27 mouse cellular contexts compared by ENCODE assay signal in the genomic region with DNA sequence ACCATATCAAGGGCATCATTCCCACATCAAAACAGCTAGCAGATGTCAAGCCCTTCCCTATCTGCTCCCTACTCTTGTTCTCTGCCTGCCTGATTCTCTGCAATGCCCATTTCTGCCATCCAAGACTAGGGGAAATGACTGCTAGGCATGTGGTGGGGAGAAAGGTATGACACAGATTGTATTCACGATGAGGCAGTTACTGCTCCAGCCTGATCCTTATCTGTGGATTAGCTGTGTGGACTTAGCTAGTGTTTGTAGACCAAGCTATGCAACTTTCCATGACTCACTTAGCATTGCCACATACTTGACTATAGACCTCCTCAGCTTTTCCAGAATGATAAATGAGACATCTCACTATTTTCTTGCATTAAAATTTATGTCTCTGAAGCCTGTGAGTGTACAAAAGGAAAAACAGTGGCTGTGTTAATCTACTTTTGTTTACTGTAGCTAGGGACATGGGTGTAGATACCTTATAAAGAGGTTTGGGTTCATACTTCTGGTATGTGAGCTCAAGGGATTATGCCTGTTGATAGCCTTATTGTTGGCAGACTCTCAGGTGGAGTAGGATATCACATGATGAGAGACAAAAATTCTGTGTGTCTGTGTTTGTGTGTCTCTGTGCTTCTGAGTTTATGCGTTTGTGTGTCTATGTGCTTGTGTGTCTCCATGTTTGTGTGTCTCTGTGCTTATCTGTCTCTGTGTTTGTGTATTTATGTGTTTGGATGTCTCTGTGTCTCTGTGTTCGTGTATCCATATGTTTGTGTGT. TPM values are rescaled to one million over a fixed set of nuclear protein-coding genes. Genes with fewer than 3 reads are reported as not detected.
A peak's percentile ranks its signal among the peaks of the same experiment; 100 is the strongest.
DNase-seq lines count a peak whose midpoint lies in the region; ATAC-seq and TF ChIP-seq lines count a peak whose summit lies in the region.
"Had no signal": no experiment of that assay in that cellular context is flagged by ENCODE, and none has a peak within 500 bp of the region (broad histone marks: within the 10 kb centered on the region; RNA-seq: fewer than 3 reads in every experiment).

No protein-coding gene starts in this region.

- ATAC-seq in stomach, embryonic 16.5 days (ENCODE audit: insufficient read depth, low FRiP score): peak; percentile 69; the same call in 1 of the 2 replicates
- ATAC-seq in midbrain, embryonic 14.5 days (ENCODE audit: low FRiP score, low TSS enrichment): no peak
- ATAC-seq: activated CD4-positive, CD25-positive, alpha-beta regulatory T cell, adult 4 months; forebrain, embryonic 14.5 days; inflammation-experienced regulatory T-cells, adult 6 months had no signal

- H3K36me3 ChIP-seq in stomach, embryonic 16.5 days (ENCODE audit: control insufficient read depth, insufficient read depth, low read length): no peaks in the 10 kb centered on the region
- H3K36me3 ChIP-seq in midbrain, embryonic 14.5 days (ENCODE audit: control insufficient read depth, insufficient read depth, low read length): no peaks in the 10 kb centered on the region
- H3K36me3 ChIP-seq: embryonic facial prominence, embryonic 10.5 days; heart, embryonic 12.5 days; hindbrain, embryonic 12.5 days; kidney, embryonic 15.5 days; limb, embryonic 10.5 days; midbrain, embryonic 10.5 days; neural tube, embryonic 12.5 days had no signal

- no peak overlapping the region for H3K9ac ChIP-seq in stomach, embryonic 16.5 days (ENCODE audit: low read length)
- H3K9ac ChIP-seq in midbrain, embryonic 14.5 days (replicated peaks; ENCODE audit: low read length): no peak overlapping the region
- H3K9ac ChIP-seq: heart, embryonic 12.5 days; hindbrain, embryonic 12.5 days; kidney, embryonic 15.5 days; neural tube, embryonic 12.5 days had no signal

- H3K27me3 ChIP-seq in stomach, embryonic 16.5 days (ENCODE audit: control insufficient read depth, insufficient read depth, low read length): no peaks in the 10 kb centered on the region
- H3K27me3 ChIP-seq in midbrain, embryonic 14.5 days (ENCODE audit: control insufficient read depth, insufficient read depth, low read length): no peaks in the 10 kb centered on the region
- H3K27me3 ChIP-seq: heart, embryonic 12.5 days; hindbrain, embryonic 12.5 days; kidney, embryonic 15.5 days; neural tube, embryonic 12.5 days had no signal

- peak; percentile 50 for DNase-seq in adrenal gland, adult 2 months
- DNase-seq in adrenal gland, adult 18-20 months (ENCODE audit: low spot score in 2 of 2): no peak
- peak; percentile 0 for DNase-seq in testis, postnatal 10 days (ENCODE audit: low spot score)
- DNase-seq in testis, postnatal 14 days (ENCODE audit: low spot score): no peak
- no peak for DNase-seq in right cerebral cortex, adult 18-20 months
- no peak for DNase-seq in midbrain, embryonic 14.5 days
- DNase-seq: B cell, adult 2 months; cerebellum, adult 8-10 months; gastrocnemius, postnatal 25 days; heart, postnatal 14 days; kidney, postnatal 4 days; lung, adult 2 months; lung, postnatal 4 days; right cerebral cortex, postnatal 25 days; thymus, postnatal 36 days had no signal

- H3K4me2 ChIP-seq in stomach, embryonic 16.5 days (ENCODE audit: low read depth, low read length): no peak overlapping the region
- no peak overlapping the region for H3K4me2 ChIP-seq in midbrain, embryonic 14.5 days (ENCODE audit: low read length)
- H3K4me2 ChIP-seq: heart, embryonic 12.5 days; hindbrain, embryonic 12.5 days; kidney, embryonic 15.5 days; neural tube, embryonic 12.5 days had no signal

- H3K27ac ChIP-seq in embryonic fibroblast, embryonic 13.5 days (ENCODE audit: insufficient read depth, low read length): peak overlapping the region; percentile 97
- H3K27ac ChIP-seq in stomach, embryonic 16.5 days (ENCODE audit: low read length): no peak overlapping the region; the same call in 1 of the 2 replicates
- no peak overlapping the region for H3K27ac ChIP-seq in midbrain, embryonic 14.5 days (replicated peaks; ENCODE audit: low read depth, low read length)
- H3K27ac ChIP-seq: embryonic facial prominence, embryonic 10.5 days; hindbrain, embryonic 12.5 days; kidney, embryonic 15.5 days; limb, embryonic 10.5 days; midbrain, embryonic 10.5 days; neural tube, embryonic 12.5 days had no signal

- H3K4me1 ChIP-seq in embryonic fibroblast, embryonic 13.5 days (ENCODE audit: control insufficient read depth, insufficient read depth, low read length): peaks cover 12% of the 10 kb centered on the region
- H3K4me1 ChIP-seq in stomach, embryonic 16.5 days (ENCODE audit: control insufficient read depth, insufficient read depth, low read length): no peaks in the 10 kb centered on the region
- no peaks in the 10 kb centered on the region for H3K4me1 ChIP-seq in midbrain, embryonic 14.5 days (ENCODE audit: control insufficient read depth, insufficient read depth, low read length)
- H3K4me1 ChIP-seq: embryonic facial prominence, embryonic 10.5 days; hindbrain, embryonic 12.5 days; limb, embryonic 10.5 days; midbrain, embryonic 10.5 days; neural tube, embryonic 12.5 days had no signal

- TF ChIP-seq POLR2A in embryonic fibroblast, embryonic 13.5 days (IDR thresholded peaks at IDR 0.05; ENCODE audit: low read depth, low read length): no peak

- H3K4me3 ChIP-seq in embryonic fibroblast, embryonic 13.5 days (ENCODE audit: insufficient read depth, low read length): no peak overlapping the region
- no peak overlapping the region for H3K4me3 ChIP-seq in stomach, embryonic 16.5 days (replicated peaks; ENCODE audit: low read length)
- H3K4me3 ChIP-seq in midbrain, embryonic 14.5 days (replicated peaks; ENCODE audit: low read depth, low read length): no peak overlapping the region
- H3K4me3 ChIP-seq: embryonic facial prominence, embryonic 10.5 days; heart, embryonic 12.5 days; hindbrain, embryonic 12.5 days; kidney, embryonic 15.5 days; limb, embryonic 10.5 days; midbrain, embryonic 10.5 days; neural tube, embryonic 12.5 days had no signal

- 69% methylated on average over 3 of the region's 3 CpGs for WGBS in stomach, embryonic 16.5 days
- 91% methylated on average over 3 of the region's 3 CpGs for WGBS in midbrain, embryonic 14.5 days

- TF ChIP-seq CTCF in embryonic fibroblast, embryonic 13.5 days (IDR thresholded peaks at IDR 0.05; ENCODE audit: borderline replicate concordance, insufficient read depth, low read length): no peak

- no peaks in the 10 kb centered on the region for H3K9me3 ChIP-seq in stomach, embryonic 16.5 days (replicated peaks; ENCODE audit: control insufficient read depth, low read length)
- no peaks in the 10 kb centered on the region for H3K9me3 ChIP-seq in midbrain, embryonic 14.5 days (ENCODE audit: control insufficient read depth, low read length)
- H3K9me3 ChIP-seq: embryonic facial prominence, embryonic 10.5 days; heart, embryonic 12.5 days; hindbrain, embryonic 12.5 days; kidney, embryonic 15.5 days; limb, embryonic 10.5 days; midbrain, embryonic 10.5 days; neural tube, embryonic 12.5 days had no signal

RNA-seq across cellular contexts. Expression of a gene that starts 47.7 kb away (rescaled TPM):
- total RNA-seq in adrenal gland, adult 2 months (2021): 10 to 100 TPM; 56.9 to 61.0 TPM
- 32.8 and 38.5 TPM in 2 replicates for polyA plus RNA-seq in adrenal gland, adult 2 months (2012; rRNA removed)
- total RNA-seq in adrenal gland, adult 18-20 months (2021): 10 to 100 TPM; 52.6 to 87.9 TPM
- polyA plus RNA-seq in embryonic fibroblast, embryonic 13.5 days (2011; ENCODE audit: insufficient read length, low read depth, missing spikeins): 30.3 and 92.9 TPM in 2 replicates
- 7.4 and 8.2 TPM in 2 replicates for polyA plus RNA-seq in stomach, embryonic 16.5 days (2015; fragmentation: Nextera tagmentation; extraction: Ambion mirVana)
- 15.0 and 15.9 TPM in 2 replicates for polyA plus RNA-seq in midbrain, embryonic 14.5 days (2014; fragmentation: Nextera tagmentation; extraction: Ambion mirVana)

Comparison
In these comparisons a context has a peak if more than half of its experiments do, and no peak if none do; other contexts are left out.
1. DNase-seq: peak in adrenal gland, adult 2 months (single experiment) and testis, postnatal 10 days (single experiment); none in adrenal gland, adult 18-20 months (0 of 2), testis, postnatal 14 days (single experiment), right cerebral cortex, adult 18-20 months (single experiment) and midbrain, embryonic 14.5 days (single experiment).